Mouse (Mus musculus) kidney, embryonic 15.5 days (tissue): ENCODE measurements at regions not wholly inside any gene's neighbourhood (a gene's known extent, or its start where the extent isn't known, plus 50 kb on each side); places are given as distances from the start of the nearest gene placed in this dataset. TPM values are rescaled to one million over a fixed set of nuclear protein-coding genes. Genes with fewer than 3 reads are reported as not detected.

Experiments used
- ATAC-seq: fragments of 200-750 bp; cut with Nextera tagmentation; replicated peaks from 2 replicates; pipeline ENCODE4 v1.8.0; 2017; ENCODE audit warnings: moderate TSS enrichment; ENCODE audit not compliant: low FRiP score
- H3K27ac ChIP-seq: fragments of 300-500 bp; sonication (generic); 2 replicates; pipeline ENCODE4 v1.5.1; 2015; ENCODE audit warnings: mild to moderate bottlenecking, inconsistent platforms
- H3K27me3 ChIP-seq: fragments of 300-500 bp; sonication (generic); 2 replicates; pipeline ENCODE4 v1.6.1; 2015; ENCODE audit warnings: inconsistent platforms
- H3K36me3 ChIP-seq: fragments of 300-500 bp; sonication (generic); 2 replicates; pipeline ENCODE4 v1.6.1; 2015; ENCODE audit warnings: inconsistent platforms
- H3K4me1 ChIP-seq: fragments of 300-500 bp; sonication (generic); 2 replicates; pipeline ENCODE4 v1.6.1; 2015; ENCODE audit warnings: inconsistent platforms
- H3K4me2 ChIP-seq: fragments of 300-500 bp; sonication (generic); 2 replicates; pipeline ENCODE4 v1.6.1; 2015; ENCODE audit warnings: moderate library complexity, mild to moderate bottlenecking, inconsistent platforms
- H3K4me3 ChIP-seq: fragments of 300-500 bp; sonication (generic); replicated peaks from 2 replicates; pipeline ENCODE4 v1.5.1; 2015; ENCODE audit warnings: mild to moderate bottlenecking, inconsistent platforms
- H3K9ac ChIP-seq: fragments of 300-500 bp; sonication (generic); 2 replicates; pipeline ENCODE4 v1.6.1; 2015; ENCODE audit warnings: mild to moderate bottlenecking, inconsistent platforms
- H3K9me3 ChIP-seq: fragments of 300-500 bp; sonication (generic); replicated peaks from 2 replicates; pipeline ENCODE4 v1.6.1; 2016; ENCODE audit warnings: inconsistent platforms
- WGBS: fragments of 180-500 bp; shearing (Covaris S2); methylation state at CpG from one replicate; pipeline ENCODE4 v1.1.7; 2015; ENCODE audit warnings: mixed read lengths; 5-methylcytosine and 5-hydroxymethylcytosine counted together
- microRNA-seq: library from miRNA; unstranded; fragments of <30 nt; microRNA quantifications from one replicate; pipeline ENCODE4, GENCODE M21; 2016

DNA sequence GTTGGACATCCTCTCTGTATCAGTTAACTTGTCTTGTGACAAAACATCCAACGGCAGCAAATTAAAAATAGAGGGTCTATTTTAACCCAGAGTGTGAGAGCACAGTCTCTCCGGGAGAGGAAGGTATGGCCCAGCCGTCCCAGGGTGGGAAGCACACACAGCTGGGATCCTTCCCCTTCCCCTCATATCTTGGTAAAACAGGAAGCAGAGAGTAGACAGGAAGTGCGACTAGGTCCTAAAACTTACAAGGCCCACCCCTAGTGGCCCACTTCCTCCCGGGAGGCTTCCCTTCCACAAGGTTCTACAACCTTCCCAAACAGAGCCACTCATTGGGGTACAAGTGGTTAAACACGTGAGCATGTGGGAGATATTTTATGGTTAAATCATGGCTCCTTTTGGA is 56.4 kb upstream of the Max start:
- Histone ChIP-seq H3K4me2 (no peak overlapping the region), H3K27me3 (0 out of 2 replicates have a peak, but pooled peaks cover 5% of the 10 kb centered on the region), H3K9me3 (no peaks in the 10 kb centered on the region), H3K27ac (no peak overlapping the region), H3K36me3 (no peaks in the 10 kb centered on the region), H3K4me1 (no peaks in the 10 kb centered on the region), H3K9ac (no peak overlapping the region), H3K4me3 (no peak overlapping the region)
- ATAC-seq = no peak
- WGBS = 69% methylated on average over 6 of the region's 6 CpGs

DNA sequence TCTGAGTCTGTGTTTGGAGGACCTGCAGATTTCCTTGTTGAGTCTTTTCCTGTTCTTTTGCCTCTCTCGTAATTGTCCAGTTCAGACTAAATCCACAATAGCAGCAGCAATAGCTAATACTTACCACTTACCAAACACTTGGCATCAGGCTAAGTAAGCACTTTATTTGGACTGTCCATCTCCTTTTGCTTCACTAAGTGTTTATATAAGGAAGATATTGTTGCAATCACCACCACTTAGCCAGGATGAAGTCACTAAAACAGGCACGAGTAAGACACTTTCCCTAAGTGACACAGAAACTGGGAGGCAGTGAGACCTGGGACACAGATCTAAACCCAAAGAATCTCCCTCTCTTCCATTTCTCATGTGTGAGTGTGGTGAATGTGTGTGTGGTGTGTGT is 52.9 kb upstream of the Max start:
- H3K9me3 ChIP-seq = no peaks in the 10 kb centered on the region
- 86% methylated on average over 2 of the region's 2 CpGs for WGBS
- no peak overlapping the region for H3K9ac ChIP-seq
- no peaks in the 10 kb centered on the region for H3K4me1 ChIP-seq
- no peak overlapping the region for H3K4me2 ChIP-seq
- no peak for ATAC-seq
- H3K27ac ChIP-seq = no peak overlapping the region
- no peaks in the 10 kb centered on the region for H3K36me3 ChIP-seq
- no peaks in the 10 kb centered on the region for H3K27me3 ChIP-seq
- no peak overlapping the region for H3K4me3 ChIP-seq

Small RNAs in the stretch of these regions (microRNA-seq; reads per million reads assigned to microRNA genes)
- gene Gm22696 = not detected
